In the genomic region with DNA sequence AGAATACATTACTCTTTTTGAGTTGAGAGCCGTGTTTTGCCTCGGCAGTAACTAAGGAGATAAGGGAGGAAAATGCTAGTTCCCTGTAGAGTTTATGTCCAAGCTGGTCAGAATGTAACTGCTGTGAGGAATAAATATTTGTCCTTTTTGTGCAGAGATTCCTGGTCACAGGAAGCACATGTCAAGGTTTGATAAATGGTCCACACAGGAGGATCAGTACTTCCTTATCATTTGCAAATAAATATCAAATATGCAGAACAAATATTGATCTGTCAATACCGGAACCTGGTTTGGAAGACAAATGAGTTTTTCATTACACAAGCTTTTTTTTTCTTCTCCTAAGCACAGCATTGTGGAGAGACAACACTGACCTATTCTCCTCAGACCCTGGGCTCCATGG, we compare ENCODE assay signal across 28 mouse cellular contexts. TPM values are rescaled to one million over a fixed set of nuclear protein-coding genes. Genes with fewer than 3 reads are reported as not detected.
DNase-seq lines count a peak whose midpoint lies in the region; ATAC-seq and TF ChIP-seq lines count a peak whose summit lies in the region.
"Had no signal": no experiment of that assay in that cellular context is flagged by ENCODE, and none has a peak within 500 bp of the region (broad histone marks: within the 10 kb centered on the region; RNA-seq: fewer than 3 reads in every experiment).

No protein-coding gene starts in this region.

- no peak for TF ChIP-seq CTCF in intestine, postnatal 0 days (IDR thresholded peaks at IDR 0.05; ENCODE audit: low read depth)
- TF ChIP-seq CTCF in stomach, postnatal 0 days (IDR thresholded peaks at IDR 0.05; ENCODE audit: low read depth), result no peak

- ATAC-seq in intestine, embryonic 16.5 days, result no peak
- ATAC-seq in intestine, postnatal 0 days, result no peak
- ATAC-seq in midbrain, embryonic 13.5 days, result no peak
- ATAC-seq in midbrain, embryonic 14.5 days (ENCODE audit: low FRiP score, low TSS enrichment), result no peak
- ATAC-seq in stomach, postnatal 0 days (ENCODE audit: low FRiP score, low TSS enrichment), result 0 out of 2 replicates have a peak, but pooled peaks have one; percentile 51
- no peak for ATAC-seq in frontal cortex, adult (ENCODE audit: low TSS enrichment)
- ATAC-seq: CD4-positive, CD25-positive, alpha-beta regulatory T cell, adult 4 months; forebrain, embryonic 13.5 days; forebrain, postnatal 0 days had no signal

- no peak for TF ChIP-seq EP300 in stomach, postnatal 0 days (optimal IDR thresholded peaks at IDR 0.05)

- H3K4me2 ChIP-seq in intestine, embryonic 16.5 days (ENCODE audit: low read depth, low read length), result no peak overlapping the region
- H3K4me2 ChIP-seq in intestine, postnatal 0 days (replicated peaks; ENCODE audit: low read depth), result no peak overlapping the region
- H3K4me2 ChIP-seq in midbrain, embryonic 13.5 days (replicated peaks), result no peak overlapping the region
- no peak overlapping the region for H3K4me2 ChIP-seq in midbrain, embryonic 14.5 days (ENCODE audit: low read length)
- no peak overlapping the region for H3K4me2 ChIP-seq in stomach, postnatal 0 days (replicated peaks; ENCODE audit: low read depth)
- H3K4me2 ChIP-seq: embryonic facial prominence, embryonic 13.5 days; forebrain, embryonic 13.5 days; heart, embryonic 12.5 days; heart, embryonic 15.5 days; hindbrain, embryonic 15.5 days had no signal

- no peaks in the 10 kb centered on the region for H3K9me3 ChIP-seq in intestine, embryonic 16.5 days (ENCODE audit: control insufficient read depth, low read length)
- no peaks in the 10 kb centered on the region for H3K9me3 ChIP-seq in intestine, postnatal 0 days (ENCODE audit: control insufficient read depth)
- H3K9me3 ChIP-seq in midbrain, embryonic 13.5 days, result no peaks in the 10 kb centered on the region
- no peaks in the 10 kb centered on the region for H3K9me3 ChIP-seq in midbrain, embryonic 14.5 days (ENCODE audit: control insufficient read depth, low read length)
- H3K9me3 ChIP-seq in stomach, postnatal 0 days (ENCODE audit: control insufficient read depth, low read length), result no peaks in the 10 kb centered on the region
- H3K9me3 ChIP-seq: embryonic facial prominence, embryonic 10.5 days; embryonic facial prominence, embryonic 13.5 days; forebrain, embryonic 13.5 days; heart, embryonic 12.5 days; heart, embryonic 15.5 days; hindbrain, embryonic 10.5 days; hindbrain, embryonic 15.5 days had no signal

- H3K9ac ChIP-seq in intestine, embryonic 16.5 days (ENCODE audit: low read depth, low read length), result 0 out of 2 replicates have a peak overlapping the region, but pooled peaks have one; percentile 24
- no peak overlapping the region for H3K9ac ChIP-seq in intestine, postnatal 0 days (ENCODE audit: low read depth, low read length)
- 0 out of 2 replicates have a peak overlapping the region, but pooled peaks have one; percentile 14 for H3K9ac ChIP-seq in midbrain, embryonic 13.5 days (replicated peaks)
- H3K9ac ChIP-seq in midbrain, embryonic 14.5 days (replicated peaks; ENCODE audit: low read length), result no peak overlapping the region
- no peak overlapping the region for H3K9ac ChIP-seq in stomach, postnatal 0 days (ENCODE audit: low read length)
- H3K9ac ChIP-seq: embryonic facial prominence, embryonic 13.5 days; forebrain, embryonic 13.5 days; forebrain, postnatal 0 days; heart, embryonic 12.5 days; heart, embryonic 15.5 days; hindbrain, embryonic 15.5 days had no signal

- DNase-seq in midbrain, embryonic 14.5 days, result no peak
- DNase-seq in stomach, postnatal 0 days (ENCODE audit: low spot score), result no peak
- DNase-seq: adrenal gland, adult 2 months; adrenal gland, postnatal 14 days; cerebellum, adult 11 months; cerebellum, adult 2 months; cerebellum, adult 9-11 months; cerebellum, postnatal 36 days; embryo, embryonic 11 days; forebrain, postnatal 0 days; gastrocnemius, postnatal 25 days; heart, adult 18-20 months; heart, postnatal 10 days; heart, postnatal 36 days had no signal

- H3K27me3 ChIP-seq in intestine, embryonic 16.5 days (replicated peaks; ENCODE audit: control insufficient read depth, insufficient read depth, low read length), result no peaks in the 10 kb centered on the region
- no peaks in the 10 kb centered on the region for H3K27me3 ChIP-seq in intestine, postnatal 0 days (replicated peaks; ENCODE audit: control insufficient read depth, insufficient read depth, low read length)
- H3K27me3 ChIP-seq in midbrain, embryonic 13.5 days, result no peaks in the 10 kb centered on the region
- no peaks in the 10 kb centered on the region for H3K27me3 ChIP-seq in midbrain, embryonic 14.5 days (ENCODE audit: control insufficient read depth, insufficient read depth, low read length)
- no peaks in the 10 kb centered on the region for H3K27me3 ChIP-seq in stomach, postnatal 0 days (ENCODE audit: control insufficient read depth, insufficient read depth, low read length)
- H3K27me3 ChIP-seq: embryonic facial prominence, embryonic 13.5 days; forebrain, embryonic 13.5 days; heart, embryonic 12.5 days; heart, embryonic 15.5 days; hindbrain, embryonic 15.5 days had no signal

- H3K4me3 ChIP-seq in intestine, embryonic 16.5 days (ENCODE audit: low read length), result no peak overlapping the region
- no peak overlapping the region for H3K4me3 ChIP-seq in intestine, postnatal 0 days (ENCODE audit: low read depth, low read length)
- H3K4me3 ChIP-seq in midbrain, embryonic 13.5 days (replicated peaks), result no peak overlapping the region
- H3K4me3 ChIP-seq in midbrain, embryonic 14.5 days (replicated peaks; ENCODE audit: low read depth, low read length), result no peak overlapping the region
- no peak overlapping the region for H3K4me3 ChIP-seq in stomach, postnatal 0 days (ENCODE audit: low read depth, low read length)
- H3K4me3 ChIP-seq: embryonic facial prominence, embryonic 10.5 days; embryonic facial prominence, embryonic 13.5 days; erythroblast, embryonic 14.5 days; forebrain, embryonic 13.5 days; heart, embryonic 12.5 days; heart, embryonic 15.5 days; hindbrain, embryonic 10.5 days; hindbrain, embryonic 15.5 days had no signal

- H3K4me1 ChIP-seq in intestine, embryonic 16.5 days (ENCODE audit: control insufficient read depth, insufficient read depth, low read length), result peaks cover 13% of the 10 kb centered on the region
- H3K4me1 ChIP-seq in intestine, postnatal 0 days (replicated peaks; ENCODE audit: control insufficient read depth, insufficient read depth, low read length), result 0 out of 2 replicates have a peak, but pooled peaks cover 3% of the 10 kb centered on the region
- no peaks in the 10 kb centered on the region for H3K4me1 ChIP-seq in midbrain, embryonic 13.5 days (replicated peaks)
- H3K4me1 ChIP-seq in midbrain, embryonic 14.5 days (ENCODE audit: control insufficient read depth, insufficient read depth, low read length), result no peaks in the 10 kb centered on the region
- no peaks in the 10 kb centered on the region for H3K4me1 ChIP-seq in stomach, postnatal 0 days (replicated peaks; ENCODE audit: control insufficient read depth, insufficient read depth)
- H3K4me1 ChIP-seq: embryonic facial prominence, embryonic 10.5 days; embryonic facial prominence, embryonic 13.5 days; forebrain, embryonic 13.5 days; heart, embryonic 12.5 days; heart, embryonic 15.5 days; hindbrain, embryonic 10.5 days; hindbrain, embryonic 15.5 days had no signal

- no peaks in the 10 kb centered on the region for H3K36me3 ChIP-seq in intestine, embryonic 16.5 days (ENCODE audit: control insufficient read depth, insufficient read depth, low read length)
- no peaks in the 10 kb centered on the region for H3K36me3 ChIP-seq in intestine, postnatal 0 days (ENCODE audit: control insufficient read depth, insufficient read depth)
- H3K36me3 ChIP-seq in midbrain, embryonic 13.5 days, result no peaks in the 10 kb centered on the region
- no peaks in the 10 kb centered on the region for H3K36me3 ChIP-seq in midbrain, embryonic 14.5 days (ENCODE audit: control insufficient read depth, insufficient read depth, low read length)
- no peaks in the 10 kb centered on the region for H3K36me3 ChIP-seq in stomach, postnatal 0 days (ENCODE audit: control insufficient read depth, insufficient read depth, low read length)
- H3K36me3 ChIP-seq: embryonic facial prominence, embryonic 10.5 days; embryonic facial prominence, embryonic 13.5 days; hindbrain, embryonic 10.5 days; hindbrain, embryonic 15.5 days had no signal

- H3K27ac ChIP-seq in intestine, embryonic 16.5 days (ENCODE audit: low read length), result peak overlapping the region; percentile 13; the same call in 1 of the 2 replicates
- no peak overlapping the region for H3K27ac ChIP-seq in intestine, postnatal 0 days (ENCODE audit: low read depth, low read length)
- H3K27ac ChIP-seq in midbrain, embryonic 13.5 days, result no peak overlapping the region
- H3K27ac ChIP-seq in midbrain, embryonic 14.5 days (replicated peaks; ENCODE audit: low read depth, low read length), result no peak overlapping the region
- H3K27ac ChIP-seq in stomach, postnatal 0 days (replicated peaks), result no peak overlapping the region
- H3K27ac ChIP-seq: embryonic facial prominence, embryonic 10.5 days; embryonic facial prominence, embryonic 13.5 days; forebrain, embryonic 13.5 days; heart, embryonic 15.5 days; hindbrain, embryonic 10.5 days; hindbrain, embryonic 15.5 days had no signal

- WGBS in intestine, embryonic 16.5 days, result 52% methylated on average over 3 of the region's 3 CpGs
- 34% methylated on average over 3 of the region's 3 CpGs for WGBS in intestine, postnatal 0 days
- WGBS in midbrain, embryonic 13.5 days, result 87% methylated on average over 3 of the region's 3 CpGs
- 83% methylated on average over 3 of the region's 3 CpGs for WGBS in midbrain, embryonic 14.5 days
- WGBS in stomach, postnatal 0 days, result 38% methylated on average over 3 of the region's 3 CpGs

RNA-seq across cellular contexts. Expression of a gene that starts 26.9 kb away (rescaled TPM):
- polyA plus RNA-seq in intestine, embryonic 16.5 days (2015; fragmentation: Nextera tagmentation; extraction: Ambion mirVana), result 1.4 and 3.4 TPM in 2 replicates
- 8.4 TPM in 2 replicates for polyA plus RNA-seq in intestine, postnatal 0 days (2015; fragmentation: Nextera tagmentation; extraction: Ambion mirVana)
- 0.36 and 0.46 TPM in 2 replicates for polyA plus RNA-seq in midbrain, embryonic 13.5 days (2015; fragmentation: Nextera tagmentation; extraction: Ambion mirVana)
- 0.35 and 0.50 TPM in 2 replicates for polyA plus RNA-seq in midbrain, embryonic 14.5 days (2014; fragmentation: Nextera tagmentation; extraction: Ambion mirVana)
- polyA plus RNA-seq in stomach, postnatal 0 days (2015; fragmentation: Nextera tagmentation; extraction: Ambion mirVana), result 0.07 and 0.22 TPM in 2 replicates
- polyA plus RNA-seq: C2C12; CD4-positive, CD25-positive, alpha-beta regulatory T cell, adult 4 months; embryonic facial prominence, embryonic 13.5 days; erythroblast, embryonic 14.5 days; forebrain, embryonic 13.5 days; hindbrain, embryonic 10.5 days had no signal

Comparison
In these comparisons a context has a peak if more than half of its experiments do, and no peak if none do; other contexts are left out.
1. H3K9ac ChIP-seq: peak in intestine, embryonic 16.5 days (single experiment) and midbrain, embryonic 13.5 days (single experiment); none in intestine, postnatal 0 days (single experiment), midbrain, embryonic 14.5 days (single experiment) and stomach, postnatal 0 days (single experiment).